Mouse (Mus musculus) stomach, postnatal 0 days (tissue): ENCODE results near the gene Jak1.

ENCODE experiments used
- CTCF ChIP-seq: IDR thresholded peaks from 2 replicates; pipeline ENCODE4 v1.5.1; 2016; ENCODE audit warnings: antibody characterized with exemption, low read depth, mild to moderate bottlenecking, moderate library complexity
- EP300 ChIP-seq: optimal IDR thresholded peaks from 2 replicates; pipeline ENCODE3; 2016; ENCODE audit warnings: antibody characterized with exemption

- no peak for TF ChIP-seq CTCF
- no peak for TF ChIP-seq EP300
Measured at GRCm38 (mm10) chr4:101283938-101284337, 18.9 kb upstream of the Jak1 start.
